Mouse (Mus musculus): ENCODE results near the gene Ubqln2. TPM values are rescaled to one million over a fixed set of nuclear protein-coding genes. Genes with fewer than 3 reads are reported as not detected.

Gene Ubqln2
- polyA plus RNA-seq (2014; fragmentation: Illumina TruSeq; extraction: RNeasy Lipid Tissue Mini Kit (QIAGEN cat#74804)), result 110 TPM

DNA sequence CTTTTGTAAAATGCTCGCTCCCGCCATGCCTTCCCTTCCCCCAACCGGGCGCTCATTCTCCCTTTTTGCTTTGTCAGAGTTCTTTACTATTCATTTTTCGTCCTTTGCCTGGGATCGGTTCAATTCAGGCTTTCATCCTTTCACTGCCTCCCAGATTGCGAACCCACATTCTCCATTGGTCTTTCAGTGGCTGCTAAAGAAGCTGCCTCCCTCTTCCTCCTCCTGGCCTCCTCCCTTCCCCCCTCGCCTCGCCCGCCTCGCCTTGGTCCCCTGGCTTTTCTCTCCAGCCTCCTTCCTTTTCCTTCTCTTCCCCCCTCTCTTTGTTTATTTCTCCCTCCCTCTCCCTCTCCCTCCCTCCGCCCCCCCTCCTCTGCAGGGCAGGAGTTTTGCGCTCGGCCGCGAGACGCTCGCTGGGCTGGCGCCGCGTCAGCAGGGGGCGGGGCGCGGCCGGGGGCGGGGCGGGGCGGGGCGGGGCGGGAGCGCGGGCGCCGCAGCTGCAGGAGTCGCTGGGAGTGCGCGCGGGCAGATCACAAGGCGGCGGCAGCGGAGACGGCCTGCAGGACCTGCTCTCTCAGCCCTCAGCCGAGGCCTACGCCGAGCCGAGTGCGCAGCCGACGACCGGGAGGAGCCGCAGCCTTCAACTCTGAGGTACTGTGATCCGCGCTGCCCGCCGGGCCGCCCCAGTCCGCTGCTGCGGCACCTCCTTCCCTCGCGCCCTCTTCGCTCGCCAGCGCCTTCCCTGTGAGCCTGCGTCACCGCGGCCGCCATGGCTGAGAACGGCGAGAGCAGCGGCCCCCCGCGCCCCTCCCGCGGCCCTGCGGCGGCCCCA, at the start of gene Ubqln2:
Ubqln2 (plus strand) TSS at position 540 of the 829 bp plus-strand sequence.

Other genes with a start within 250 kb of the Ubqln2 start
- not detected for gene Cypt3, start 60.4 kb downstream of the Ubqln2 start, polyA plus RNA-seq (2014; fragmentation: Illumina TruSeq; extraction: RNeasy Lipid Tissue Mini Kit (QIAGEN cat#74804))
- gene Kctd12b, start 198.2 kb downstream of the Ubqln2 start, polyA plus RNA-seq (2014; fragmentation: Illumina TruSeq; extraction: RNeasy Lipid Tissue Mini Kit (QIAGEN cat#74804)), result 83.9 TPM
- gene Nbdy, start 225.4 kb downstream of the Ubqln2 start, polyA plus RNA-seq (2014; fragmentation: Illumina TruSeq; extraction: RNeasy Lipid Tissue Mini Kit (QIAGEN cat#74804)), result 141 TPM

Data from ovary, adult 10 weeks (tissue).